Mouse (Mus musculus): ENCODE measurements around the gene Trim68. TPM values are rescaled to one million over a fixed set of nuclear protein-coding genes. Genes with fewer than 3 reads are reported as not detected.

Trim68 gene
- 14.9 and 15.0 TPM in 2 replicates for polyA plus RNA-seq (2016; fragmentation: Nextera tagmentation; extraction: Ambion mirVana)

DNA sequence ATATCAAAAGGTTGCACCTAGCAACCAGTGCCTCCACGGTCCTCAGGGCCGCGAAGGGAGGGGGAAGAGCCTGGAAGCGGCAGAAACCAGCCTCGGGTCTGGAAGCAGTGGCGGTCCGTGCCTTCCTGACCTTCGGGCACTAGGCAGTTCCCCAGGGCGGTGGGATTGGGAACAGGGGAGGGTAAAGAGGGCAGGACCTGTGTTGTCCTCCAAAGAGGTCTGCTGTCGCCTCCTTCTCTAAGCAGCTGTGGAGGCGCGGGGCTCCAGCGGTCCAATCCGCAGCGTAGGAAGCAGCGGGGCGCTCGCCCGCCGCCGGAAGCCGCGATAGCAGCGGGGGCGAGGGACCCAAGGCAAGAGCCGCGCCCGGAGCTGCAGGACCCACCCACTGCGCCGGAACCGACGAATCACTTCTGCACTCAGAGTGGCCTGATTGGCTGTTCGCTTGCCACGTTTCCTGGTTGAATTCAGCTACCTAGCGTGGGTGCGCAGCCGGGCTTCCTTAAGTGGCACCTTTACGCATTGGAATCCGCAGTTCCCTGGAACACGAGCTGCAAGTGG, at the start of gene Trim68:
Trim68 (minus strand) TSS at position 384 of the 558 bp plus-strand sequence.
- ATAC-seq (ENCODE audit: insufficient number of reproducible peaks, insufficient read depth, low FRiP score, low TSS enrichment, low read depth) = peak; percentile 99
- no peaks in the 10 kb centered on the region for H3K9me3 ChIP-seq
- WGBS = 0% methylated on average over 40 of the region's 40 CpGs

DNA sequence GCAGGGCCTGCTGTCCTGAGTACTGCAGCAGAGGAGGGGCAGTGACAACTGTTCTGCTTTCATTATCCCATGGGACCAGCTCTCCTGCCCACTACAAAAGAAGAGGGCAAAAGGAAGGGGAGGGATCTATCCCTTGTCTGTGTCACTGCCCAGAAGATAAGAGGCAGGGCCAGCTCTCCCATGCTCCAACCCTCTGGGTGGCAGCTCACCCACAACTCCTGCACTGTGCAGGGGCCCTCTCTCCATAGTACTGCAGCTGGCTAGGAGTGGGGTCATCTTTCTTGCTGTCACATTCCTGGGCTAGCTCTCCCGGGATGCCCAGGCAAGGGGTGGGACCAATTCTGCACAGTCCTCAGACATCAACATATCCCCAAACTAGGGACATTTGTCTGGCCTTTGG, 46.7 kb upstream of the Trim68 start:
- Histone ChIP-seq H3K36me3 (no peaks in the 10 kb centered on the region), H3K27me3 (no peaks in the 10 kb centered on the region), H3K4me2 (no peak overlapping the region), H3K27ac (no peak overlapping the region), H3K4me3 (replicated peaks) (no peak overlapping the region), H3K4me1 (replicated peaks) (no peaks in the 10 kb centered on the region), H3K9me3 (no peaks in the 10 kb centered on the region), H3K9ac (replicated peaks) (no peak overlapping the region)
- WGBS = 19% methylated on average over 1 of the region's 1 CpGs
- ATAC-seq (ENCODE audit: insufficient number of reproducible peaks, insufficient read depth, low FRiP score, low TSS enrichment, low read depth) = 0 out of 2 replicates have a peak, but pooled peaks have one; percentile 31

More for the DNA sequence above, at the start of gene Trim68:
- peak within 1 kb of the TSS; percentile 62 for H3K4me3 ChIP-seq (replicated peaks)
- peak within 1 kb of the TSS; percentile 63 for H3K9ac ChIP-seq (replicated peaks)
- H3K4me1 ChIP-seq (replicated peaks) = no peaks in the 10 kb centered on the region
- H3K27me3 ChIP-seq = no peaks in the 10 kb centered on the region
- 0 out of 2 replicates have a peak, but pooled peaks cover 9% of the 10 kb centered on the region for H3K36me3 ChIP-seq
- peak within 1 kb of the TSS; percentile 61 for H3K4me2 ChIP-seq
- H3K27ac ChIP-seq = peak within 1 kb of the TSS; percentile 73

DNA sequence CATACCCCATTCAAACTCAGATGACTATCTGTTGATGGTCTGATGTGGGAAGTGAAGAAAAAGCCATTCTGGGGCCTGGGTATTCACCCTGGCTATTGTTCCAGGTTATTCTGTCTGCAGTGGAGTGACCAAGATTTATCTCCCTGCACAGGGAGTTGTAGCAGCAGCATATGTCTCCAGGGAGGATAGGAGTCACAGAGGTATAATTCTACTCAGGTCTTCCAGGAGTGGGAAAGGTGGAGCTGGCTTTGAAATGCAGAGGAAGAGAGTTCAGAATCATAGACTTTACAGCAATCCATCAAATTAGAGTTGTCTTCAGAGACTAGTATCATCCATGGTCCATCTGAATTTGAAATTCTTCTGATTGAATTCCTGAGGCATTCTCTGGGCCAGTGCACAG, 40.3 kb upstream of the Trim68 start, which contains the start of gene Olfr559:
Olfr559 (minus strand) TSS at position 101 of the 400 bp plus-strand sequence.
- H3K36me3 ChIP-seq = no peaks in the 10 kb centered on the region
- no peaks in the 10 kb centered on the region for H3K27me3 ChIP-seq
- no peak within 1 kb of the TSS for H3K4me2 ChIP-seq
- H3K4me1 ChIP-seq (replicated peaks) = no peaks in the 10 kb centered on the region
- no peak within 1 kb of the TSS for H3K9ac ChIP-seq (replicated peaks)
- no peak within 1 kb of the TSS for H3K27ac ChIP-seq
- H3K4me3 ChIP-seq (replicated peaks) = no peak within 1 kb of the TSS
- no peak for ATAC-seq (ENCODE audit: insufficient number of reproducible peaks, insufficient read depth, low FRiP score, low TSS enrichment, low read depth)
- H3K9me3 ChIP-seq = no peaks in the 10 kb centered on the region

DNA sequence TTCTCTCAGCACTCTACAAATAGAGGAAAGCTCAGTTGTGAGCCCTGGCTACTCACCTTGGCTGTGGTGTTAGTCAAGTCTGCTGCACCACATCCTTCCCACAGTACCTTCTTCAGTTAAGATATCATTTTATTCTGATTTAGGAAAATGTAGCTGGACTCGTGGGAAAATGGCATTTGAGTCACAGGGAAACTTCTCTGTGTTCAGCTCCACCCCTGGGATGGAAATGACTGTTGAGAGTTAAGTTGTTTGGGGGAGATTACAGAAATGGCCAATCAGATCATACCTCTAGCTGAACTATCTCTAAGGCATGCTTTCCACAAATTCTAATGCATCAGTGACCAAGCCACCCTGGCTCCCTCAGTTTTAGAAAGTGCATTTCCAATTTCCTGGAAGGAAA, 31.8 kb upstream of the Trim68 start, which contains the start of gene Olfr33:
Olfr33 (minus strand) TSS at position 101 of the 400 bp plus-strand sequence.
- whole genome bisulfite sequencing = 45% methylated on average over 1 of the region's 1 CpGs

DNA sequence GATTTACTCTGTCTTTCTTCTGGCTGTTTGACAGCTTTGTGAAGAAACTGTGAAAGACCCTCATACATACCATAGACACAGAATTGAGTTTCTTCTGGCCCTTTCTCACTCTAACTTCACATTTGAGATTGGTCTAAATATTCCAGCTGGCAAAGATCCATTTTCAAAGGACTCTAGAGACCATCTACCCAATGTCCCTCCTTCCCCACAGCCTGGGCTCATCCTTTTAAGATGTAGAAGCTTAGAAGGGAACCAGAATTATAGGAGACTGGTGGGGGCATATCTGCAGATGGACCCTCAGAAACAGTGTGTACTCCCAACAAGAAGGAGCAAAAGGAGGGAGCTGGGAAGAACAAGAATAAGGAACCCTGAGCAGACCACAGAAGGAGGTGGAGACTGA, 14.8 kb upstream of the Trim68 start, which contains the start of gene Olfr558:
Olfr558 (plus strand) TSS at position 301 of the 400 bp plus-strand sequence.
- Histone ChIP-seq H3K27me3 (no peaks in the 10 kb centered on the region), H3K27ac (no peak within 1 kb of the TSS), H3K4me2 (no peak within 1 kb of the TSS), H3K4me3 (replicated peaks) (no peak within 1 kb of the TSS), H3K4me1 (replicated peaks) (no peaks in the 10 kb centered on the region), H3K9ac (replicated peaks) (no peak within 1 kb of the TSS), H3K36me3 (no peaks in the 10 kb centered on the region), H3K9me3 (no peaks in the 10 kb centered on the region)
- no peak for ATAC-seq (ENCODE audit: insufficient number of reproducible peaks, insufficient read depth, low FRiP score, low TSS enrichment, low read depth)

More for the DNA sequence above, 31.8 kb upstream of the Trim68 start, which contains the start of gene Olfr33:
- no peaks in the 10 kb centered on the region for H3K36me3 ChIP-seq
- no peak for ATAC-seq (ENCODE audit: insufficient number of reproducible peaks, insufficient read depth, low FRiP score, low TSS enrichment, low read depth)
- H3K4me3 ChIP-seq (replicated peaks) = no peak within 1 kb of the TSS
- no peak within 1 kb of the TSS for H3K9ac ChIP-seq (replicated peaks)
- H3K4me2 ChIP-seq = no peak within 1 kb of the TSS
- H3K4me1 ChIP-seq (replicated peaks) = no peaks in the 10 kb centered on the region
- H3K27me3 ChIP-seq = no peaks in the 10 kb centered on the region
- no peak within 1 kb of the TSS for H3K27ac ChIP-seq
- no peaks in the 10 kb centered on the region for H3K9me3 ChIP-seq

DNA sequence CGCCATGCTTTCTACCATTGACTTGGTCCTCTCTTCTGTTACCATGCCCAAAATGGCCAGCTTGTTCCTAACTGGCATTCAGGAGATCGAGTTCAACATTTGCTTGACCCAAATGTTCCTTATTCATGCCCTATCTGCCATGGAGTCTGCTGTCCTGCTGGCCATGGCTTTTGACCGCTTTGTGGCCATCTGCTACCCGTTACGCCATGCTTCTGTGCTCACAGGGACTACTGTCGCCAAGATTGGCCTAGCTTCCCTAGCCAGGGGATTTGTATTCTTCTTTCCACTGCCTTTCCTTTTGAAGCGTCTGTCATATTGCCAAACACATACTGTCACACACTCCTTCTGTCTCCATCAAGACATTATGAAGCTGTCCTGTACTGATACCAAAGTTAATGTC, 11.3 kb upstream of the Trim68 start:
- Histone ChIP-seq H3K4me2 (no peak overlapping the region), H3K4me3 (replicated peaks) (no peak overlapping the region), H3K36me3 (no peaks in the 10 kb centered on the region), H3K9me3 (no peaks in the 10 kb centered on the region), H3K9ac (replicated peaks) (no peak overlapping the region), H3K4me1 (replicated peaks) (no peaks in the 10 kb centered on the region), H3K27ac (no peak overlapping the region), H3K27me3 (no peaks in the 10 kb centered on the region)
- no peak for ATAC-seq (ENCODE audit: insufficient number of reproducible peaks, insufficient read depth, low FRiP score, low TSS enrichment, low read depth)
- WGBS = 86% methylated on average over 7 of the region's 7 CpGs

DNA sequence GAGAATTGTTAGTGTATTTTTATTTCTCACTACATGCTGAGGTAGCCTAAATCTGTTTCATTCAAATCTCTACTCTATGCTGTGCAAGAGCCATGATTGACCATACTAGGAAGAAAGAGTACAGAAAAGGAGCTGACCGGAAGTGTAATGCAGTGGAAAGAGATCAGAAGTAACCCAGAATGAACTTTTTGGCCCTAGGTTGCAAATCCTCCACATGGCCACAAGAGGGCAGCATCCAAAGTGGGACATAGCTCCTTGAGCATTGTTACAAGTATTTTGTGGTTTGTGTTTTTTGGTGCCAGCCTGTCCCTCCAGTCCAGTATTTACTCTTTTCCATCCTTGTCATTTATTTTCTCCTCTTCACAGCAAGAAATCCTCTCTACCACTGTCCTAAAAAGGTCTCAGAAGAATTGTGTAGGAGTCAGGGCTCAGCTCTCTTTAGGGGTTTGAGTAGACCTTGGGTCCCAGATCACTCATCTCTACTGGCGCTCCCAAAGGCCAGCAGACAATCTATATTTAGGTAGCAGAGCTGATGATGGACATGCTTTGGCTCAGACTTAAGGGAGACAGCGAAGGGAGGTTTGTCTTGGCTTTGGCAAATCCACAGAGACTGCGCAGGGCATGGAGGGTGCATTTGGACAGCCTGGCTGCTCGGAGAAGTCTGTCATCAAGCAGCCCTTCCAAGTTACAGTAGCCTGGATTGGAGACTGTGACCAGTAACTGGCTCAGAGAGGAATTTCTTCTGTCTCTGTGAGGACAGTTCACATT, 8.4 kb upstream of the Trim68 start, which contains the start of gene Olfr557:
Olfr557 (plus strand) TSS at position 553 of the 768 bp plus-strand sequence.
- WGBS = 79% methylated on average over 5 of the region's 5 CpGs
- ATAC-seq (ENCODE audit: insufficient number of reproducible peaks, insufficient read depth, low FRiP score, low TSS enrichment, low read depth) = no peak
- Histone ChIP-seq H3K4me2 (no peak within 1 kb of the TSS), H3K36me3 (no peaks in the 10 kb centered on the region), H3K4me3 (replicated peaks) (no peak within 1 kb of the TSS), H3K27ac (no peak within 1 kb of the TSS), H3K27me3 (no peaks in the 10 kb centered on the region), H3K9ac (replicated peaks) (no peak within 1 kb of the TSS), H3K4me1 (replicated peaks) (no peaks in the 10 kb centered on the region), H3K9me3 (no peaks in the 10 kb centered on the region)

DNA sequence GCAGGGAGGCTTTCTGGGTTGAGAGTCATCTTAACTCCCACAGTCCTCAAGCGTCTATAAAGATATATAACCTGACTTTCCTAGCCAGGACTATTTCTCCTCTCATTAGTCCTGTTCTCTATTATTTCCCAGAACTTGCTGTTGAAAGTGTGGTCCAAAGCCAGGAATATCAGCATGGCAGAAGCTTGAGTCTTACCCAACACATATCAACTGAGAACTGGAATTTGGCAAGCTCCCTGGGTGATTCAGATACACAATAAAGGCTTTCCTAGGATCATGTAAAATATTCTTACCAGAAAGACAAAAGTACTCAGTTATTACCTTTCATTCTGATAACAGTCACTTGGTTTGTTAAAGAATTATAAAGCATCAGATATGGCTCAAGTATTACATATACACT, 5.2 kb downstream of the Trim68 start:
- no peaks in the 10 kb centered on the region for H3K27me3 ChIP-seq

DNA sequence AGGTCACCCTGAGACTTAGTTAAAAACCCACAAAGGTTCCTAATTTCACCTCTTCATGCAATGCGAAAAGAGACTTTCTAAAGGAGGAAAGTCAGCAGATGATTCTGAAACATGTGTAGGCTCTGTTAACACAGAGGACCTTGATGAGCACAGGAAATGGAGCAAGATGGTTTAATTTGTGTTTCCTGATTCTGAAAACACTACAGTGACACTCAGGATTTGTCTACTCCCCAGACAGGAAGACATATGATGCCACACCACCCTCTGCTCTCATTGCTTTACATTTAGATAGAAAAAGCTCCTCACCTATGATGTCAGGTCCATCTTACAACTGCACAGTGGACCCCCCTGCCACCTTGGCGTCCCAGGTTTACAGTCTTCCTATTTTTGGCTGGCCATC, 10.9 kb downstream of the Trim68 start:
- no peaks in the 10 kb centered on the region for H3K9me3 ChIP-seq
- ATAC-seq (ENCODE audit: insufficient number of reproducible peaks, insufficient read depth, low FRiP score, low TSS enrichment, low read depth) = no peak
- H3K27ac ChIP-seq = no peak overlapping the region
- H3K4me2 ChIP-seq = no peak overlapping the region
- peaks cover 5% of the 10 kb centered on the region; the same call in 1 of the 2 replicates for H3K36me3 ChIP-seq
- H3K9ac ChIP-seq (replicated peaks) = no peak overlapping the region
- 85% methylated on average over 2 of the region's 2 CpGs for whole genome bisulfite sequencing
- H3K27me3 ChIP-seq = no peaks in the 10 kb centered on the region
- H3K4me1 ChIP-seq (replicated peaks) = no peaks in the 10 kb centered on the region
- no peak overlapping the region for H3K4me3 ChIP-seq (replicated peaks)

More for the DNA sequence above, 5.2 kb downstream of the Trim68 start:
- Histone ChIP-seq H3K27ac (no peak overlapping the region), H3K4me1 (replicated peaks) (no peaks in the 10 kb centered on the region), H3K9me3 (no peaks in the 10 kb centered on the region), H3K4me3 (replicated peaks) (no peak overlapping the region), H3K4me2 (no peak overlapping the region), H3K36me3 (peaks cover 20% of the 10 kb centered on the region; the same call in 1 of the 2 replicates), H3K9ac (replicated peaks) (no peak overlapping the region)
- no peak for ATAC-seq (ENCODE audit: insufficient number of reproducible peaks, insufficient read depth, low FRiP score, low TSS enrichment, low read depth)
- WGBS = 90% methylated on average over 1 of the region's 1 CpGs

DNA sequence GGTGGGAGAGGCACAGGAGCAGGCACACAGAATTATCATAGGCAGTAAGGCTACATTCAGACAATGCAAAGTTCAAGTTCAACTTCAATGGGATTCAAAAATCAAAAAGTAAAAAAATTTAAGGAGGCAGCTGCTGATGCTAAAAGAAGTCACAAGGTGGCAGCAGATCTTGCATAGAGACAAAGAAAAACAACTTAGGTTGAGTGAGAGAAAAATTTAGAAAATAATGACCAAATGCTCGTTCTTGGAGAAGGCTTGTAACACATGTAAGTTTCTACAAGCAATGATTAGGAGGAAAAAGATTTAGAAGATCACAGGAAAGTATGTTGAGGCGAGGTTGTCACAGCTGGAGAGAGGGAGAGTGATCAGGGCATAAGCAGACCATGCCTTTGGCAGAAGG, 21.7 kb downstream of the Trim68 start:
- 48% methylated on average over 2 of the region's 2 CpGs for WGBS
- Histone ChIP-seq H3K9ac (replicated peaks) (no peak overlapping the region), H3K9me3 (no peaks in the 10 kb centered on the region), H3K27ac (no peak overlapping the region), H3K4me2 (no peak overlapping the region), H3K4me3 (replicated peaks) (no peak overlapping the region), H3K4me1 (replicated peaks) (no peaks in the 10 kb centered on the region), H3K27me3 (no peaks in the 10 kb centered on the region), H3K36me3 (no peaks in the 10 kb centered on the region)
- no peak for ATAC-seq (ENCODE audit: insufficient number of reproducible peaks, insufficient read depth, low FRiP score, low TSS enrichment, low read depth)

DNA sequence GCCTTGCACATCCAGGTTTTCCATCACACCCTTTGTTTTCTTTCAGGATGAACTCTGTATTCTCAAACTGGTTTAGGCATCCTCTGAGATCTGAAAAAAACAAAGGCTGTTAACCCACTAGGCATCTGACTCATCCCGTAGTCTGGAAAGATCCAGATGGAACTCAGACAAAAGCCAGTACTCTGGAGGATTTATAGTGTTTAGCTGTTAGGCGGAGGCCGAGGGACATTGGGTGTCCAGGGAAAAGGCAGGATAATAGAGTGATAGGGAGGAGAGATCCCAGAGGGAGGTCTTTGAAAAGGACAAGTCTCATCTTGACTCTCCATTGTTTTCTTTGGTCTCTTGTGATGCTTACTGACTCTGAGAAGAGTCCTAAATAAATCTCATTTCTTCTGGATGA, 22.5 kb downstream of the Trim68 start, which contains the start of gene Olfr556:
Olfr556 (plus strand) TSS at position 301 of the 400 bp plus-strand sequence.
- no peak for ATAC-seq (ENCODE audit: insufficient number of reproducible peaks, insufficient read depth, low FRiP score, low TSS enrichment, low read depth)
- 65% methylated on average over 3 of the region's 3 CpGs for WGBS

More for the DNA sequence above, 22.5 kb downstream of the Trim68 start, which contains the start of gene Olfr556:
- Histone ChIP-seq H3K9ac (replicated peaks) (no peak within 1 kb of the TSS), H3K27me3 (no peaks in the 10 kb centered on the region), H3K4me1 (replicated peaks) (no peaks in the 10 kb centered on the region), H3K36me3 (no peaks in the 10 kb centered on the region), H3K4me2 (no peak within 1 kb of the TSS), H3K27ac (no peak within 1 kb of the TSS), H3K9me3 (no peaks in the 10 kb centered on the region), H3K4me3 (replicated peaks) (no peak within 1 kb of the TSS)

Measured in limb, embryonic 12.5 days (tissue).